Mouse (Mus musculus) spleen, adult 2 months (tissue): Measurements from ENCODE around the gene Klhdc7a.

Experiments used
- CTCF ChIP-seq: fragments of 200-500 bp; IDR thresholded peaks from 2 replicates; pipeline ENCODE4 v1.5.1; 2011; ENCODE audit warnings: mild to moderate bottlenecking, inconsistent platforms; ENCODE audit not compliant: insufficient read depth, insufficient read length, insufficient replicate concordance; ENCODE audit errors: extremely low read depth
- POLR2A ChIP-seq: fragments of 200-500 bp; IDR thresholded peaks from 2 replicates; pipeline ENCODE4 v1.6.1; 2011; ENCODE audit warnings: low read depth, low read length, inconsistent platforms

GRCm38 (mm10) chr4:139947341-139947740 lies 20.5 kb downstream of the Klhdc7a start:
- no peak for TF ChIP-seq POLR2A
- TF ChIP-seq CTCF: no peak
